Mouse (Mus musculus): Measurements from ENCODE around the gene Cldnd2. TPM values are rescaled to one million over a fixed set of nuclear protein-coding genes. Genes with fewer than 3 reads are reported as not detected.
A peak's percentile ranks its signal among the peaks of the same experiment; 100 is the strongest.

Cldnd2 gene
- total RNA-seq, 2 experiments from 2014 or later: not detected

DNA sequence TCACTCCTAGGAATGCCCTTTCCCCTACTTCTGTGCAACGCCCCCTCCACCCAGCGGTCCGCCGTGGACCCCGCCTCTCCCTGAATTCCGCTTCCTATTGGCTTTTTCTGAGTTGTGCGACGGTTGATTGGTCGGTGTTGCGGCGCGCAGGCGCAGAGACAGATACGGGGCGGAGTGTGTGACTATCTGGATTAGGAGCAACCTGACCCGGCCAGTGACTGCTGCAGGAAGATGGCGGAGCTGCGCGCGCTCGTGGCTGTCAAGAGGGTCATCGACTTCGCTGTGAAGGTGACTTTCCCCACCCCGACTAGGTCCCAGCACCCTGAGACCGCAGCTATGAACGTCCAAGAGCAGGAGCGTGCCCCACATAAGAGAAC lies 3.3 kb downstream of the Cldnd2 start, which contains the start of the genes Etfb and Gm45233:
Gene Etfb (plus strand): TSS at position 167 of the 377 bp plus-strand sequence.
Gene Gm45233 (plus strand): TSS at position 212 of the 377 bp plus-strand sequence.
- peak; percentile 83 for ATAC-seq (ENCODE audit: poor library complexity, severe bottlenecking)

DNA sequence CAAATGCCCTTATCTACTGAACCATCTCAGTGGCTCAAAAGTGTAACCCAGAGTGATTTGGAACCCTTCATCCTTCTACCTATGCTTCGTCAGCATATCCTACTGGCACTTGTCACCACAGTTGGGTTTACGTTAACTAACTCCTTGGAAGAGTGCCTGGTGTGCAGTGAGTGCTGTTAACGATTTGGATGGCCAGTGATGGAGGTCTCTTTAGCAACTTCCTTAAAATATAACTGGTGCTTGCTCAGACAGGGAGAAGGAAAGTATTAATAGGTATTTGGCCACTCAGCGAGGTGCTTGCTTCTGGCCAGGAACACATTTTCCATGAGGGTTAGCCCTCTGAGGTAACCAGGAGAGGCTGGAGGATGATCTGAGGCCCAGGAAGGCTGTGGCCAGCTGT lies 7.2 kb downstream of the Cldnd2 start:
- no peak for ATAC-seq (ENCODE audit: poor library complexity, severe bottlenecking)

DNA sequence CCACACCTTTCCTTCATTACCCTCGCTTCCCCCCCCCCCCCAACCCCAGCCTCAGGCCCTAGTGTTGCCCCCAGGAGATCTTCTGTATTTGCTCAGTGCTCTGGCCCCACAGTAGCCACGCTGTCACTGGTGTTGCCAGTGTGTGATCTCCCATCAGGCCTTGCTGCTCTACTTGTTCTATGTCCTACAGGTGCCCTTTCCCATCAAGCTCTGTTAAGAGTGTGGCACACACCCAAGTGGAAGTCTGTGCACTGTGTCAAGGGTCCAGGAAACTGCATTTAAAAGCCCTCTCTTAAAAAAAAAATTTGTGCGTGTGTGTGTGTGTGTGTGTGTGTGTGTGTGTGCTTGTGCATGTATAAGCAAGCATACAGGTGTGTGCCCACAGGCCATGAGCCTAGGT lies 7.7 kb downstream of the Cldnd2 start:
- ATAC-seq (ENCODE audit: poor library complexity, severe bottlenecking): no peak

DNA sequence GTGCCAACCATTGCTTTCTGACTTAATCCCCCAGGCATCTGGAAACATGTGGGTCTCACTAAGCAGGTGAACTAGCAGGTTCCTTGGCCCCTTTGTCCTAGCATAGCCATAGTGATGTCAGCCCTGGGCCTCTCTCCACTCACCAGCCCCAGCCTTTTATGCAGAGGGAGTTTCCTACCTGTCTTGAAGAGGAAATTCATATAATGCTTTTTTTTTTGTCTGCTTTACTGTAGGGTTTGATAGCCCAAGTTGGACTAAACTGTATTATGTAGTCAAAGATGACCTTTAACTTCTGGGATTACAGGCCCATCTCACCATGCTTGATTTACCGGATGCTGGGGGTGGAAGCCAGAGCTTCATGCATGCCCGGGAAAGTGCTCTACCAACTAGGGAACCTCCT lies 9.2 kb downstream of the Cldnd2 start:
- no peak for ATAC-seq (ENCODE audit: poor library complexity, severe bottlenecking)

DNA sequence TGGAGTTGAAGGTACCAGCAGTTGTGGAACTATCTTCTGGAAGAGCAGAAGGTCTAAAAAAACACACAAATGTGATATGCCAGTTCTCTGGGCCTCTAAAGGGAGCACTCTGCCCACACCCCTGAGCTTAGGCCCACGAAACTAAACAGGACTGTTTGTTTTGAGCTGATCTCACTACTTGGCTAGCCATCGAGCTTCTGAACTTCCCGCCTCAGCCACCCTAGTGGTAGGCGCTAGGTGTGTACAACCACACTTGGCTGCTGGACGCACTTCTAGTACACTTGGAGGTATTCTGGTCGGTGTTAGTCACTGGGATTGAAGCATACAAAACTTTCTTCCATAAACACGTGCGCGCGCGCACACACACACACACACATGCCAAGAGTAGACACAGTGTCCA lies 11.1 kb downstream of the Cldnd2 start:
- no peak for ATAC-seq (ENCODE audit: poor library complexity, severe bottlenecking)

DNA sequence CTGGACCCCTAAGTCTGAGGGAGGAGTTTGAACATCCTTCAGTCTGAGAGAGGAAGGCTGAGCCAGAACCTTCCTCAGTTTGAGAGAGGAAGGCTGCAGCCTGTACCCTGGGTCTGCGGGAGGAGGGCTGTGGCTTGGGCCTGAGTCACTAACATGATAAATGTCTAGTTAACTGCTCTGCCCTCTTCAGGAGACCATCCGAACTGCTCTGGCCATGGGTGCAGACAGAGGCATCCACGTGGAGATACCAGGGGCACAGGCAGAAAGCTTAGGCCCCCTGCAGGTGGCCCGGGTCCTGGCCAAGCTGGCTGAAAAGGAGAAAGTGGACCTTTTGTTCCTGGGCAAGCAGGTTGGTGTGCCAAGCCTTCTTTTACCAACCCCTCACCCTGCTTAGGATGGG lies 12.0 kb downstream of the Cldnd2 start:
- ATAC-seq (ENCODE audit: poor library complexity, severe bottlenecking): peak; percentile 93

DNA sequence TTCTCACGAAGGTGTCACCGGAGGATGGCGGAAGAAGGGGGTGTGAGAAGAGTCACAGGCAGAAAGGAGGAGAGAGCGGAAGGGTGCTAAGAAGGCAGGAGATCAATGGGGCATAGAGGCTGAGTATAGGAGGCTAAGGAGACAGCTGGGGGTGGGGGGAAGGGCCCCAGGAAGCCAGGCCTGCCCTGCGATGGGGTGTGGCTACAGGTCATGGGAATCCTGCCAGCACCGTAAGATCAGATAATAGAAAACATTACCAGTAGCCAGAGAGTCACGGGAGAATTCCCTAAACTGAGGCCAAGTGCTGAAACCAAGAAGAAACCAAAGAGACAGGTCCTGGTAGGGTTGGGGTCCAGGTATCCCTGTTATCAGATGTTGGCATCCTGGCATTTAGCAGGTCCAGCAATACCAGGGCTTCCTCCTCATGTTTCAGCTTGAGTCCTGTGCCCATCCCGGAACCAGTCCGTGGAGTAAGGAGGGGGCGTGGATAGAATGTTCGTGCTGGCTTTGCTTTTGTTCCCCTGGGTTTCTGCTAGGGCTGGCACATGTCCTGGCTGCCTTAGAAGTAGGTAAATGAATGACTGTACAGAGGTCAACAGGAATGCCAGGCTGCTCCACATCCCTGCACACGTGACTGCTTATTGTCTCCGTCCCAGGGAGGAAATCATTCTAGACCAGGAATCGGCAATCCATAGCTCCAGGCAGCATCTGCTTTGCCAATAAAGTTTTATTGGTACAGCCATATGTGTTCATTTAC lies 13.2 kb downstream of the Cldnd2 start:
- no peak for ATAC-seq (ENCODE audit: poor library complexity, severe bottlenecking)

DNA sequence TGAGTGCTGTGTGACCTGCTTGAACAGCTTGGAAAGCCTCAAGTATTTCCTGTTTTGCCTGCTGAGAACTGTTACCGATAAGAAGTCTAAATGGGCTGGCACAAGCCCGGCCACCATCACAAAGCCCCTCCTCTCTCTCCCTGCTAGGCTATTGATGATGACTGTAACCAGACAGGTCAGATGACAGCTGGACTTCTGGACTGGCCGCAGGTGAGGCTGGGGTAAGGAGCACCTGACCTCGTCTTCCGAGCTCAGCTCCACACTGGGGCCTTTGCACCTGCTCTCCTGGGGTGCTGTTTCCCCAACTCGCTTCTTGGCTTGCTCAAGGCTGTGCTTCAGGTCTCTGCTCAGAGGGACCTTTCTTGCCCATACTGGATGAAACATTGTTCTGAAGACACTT lies 13.8 kb downstream of the Cldnd2 start:
- no peak for ATAC-seq (ENCODE audit: poor library complexity, severe bottlenecking)

DNA sequence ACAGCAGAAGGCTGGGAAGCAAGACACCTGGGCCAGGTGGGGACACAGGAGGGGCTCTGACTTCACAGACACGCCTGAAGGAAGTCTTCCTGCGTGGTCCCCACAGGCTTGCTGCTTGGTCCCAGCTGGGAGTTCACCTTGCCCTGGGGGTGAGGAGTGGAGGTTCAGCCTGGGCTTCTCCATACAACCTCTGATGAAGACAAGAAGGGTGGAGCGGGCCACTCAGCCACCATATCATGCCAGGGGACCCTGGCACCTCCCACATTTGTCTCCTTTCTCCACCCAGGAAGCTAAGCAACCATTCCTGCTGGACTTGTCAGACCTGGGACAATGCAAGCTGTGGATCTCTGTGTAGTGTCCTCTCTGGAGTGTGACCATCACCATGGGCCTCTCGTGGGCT lies 22.3 kb downstream of the Cldnd2 start, which contains the start of gene Vsig10l:
Gene Vsig10l (plus strand): TSS at position 301 of the 400 bp plus-strand sequence.
- no peak for ATAC-seq (ENCODE audit: poor library complexity, severe bottlenecking)

DNA sequence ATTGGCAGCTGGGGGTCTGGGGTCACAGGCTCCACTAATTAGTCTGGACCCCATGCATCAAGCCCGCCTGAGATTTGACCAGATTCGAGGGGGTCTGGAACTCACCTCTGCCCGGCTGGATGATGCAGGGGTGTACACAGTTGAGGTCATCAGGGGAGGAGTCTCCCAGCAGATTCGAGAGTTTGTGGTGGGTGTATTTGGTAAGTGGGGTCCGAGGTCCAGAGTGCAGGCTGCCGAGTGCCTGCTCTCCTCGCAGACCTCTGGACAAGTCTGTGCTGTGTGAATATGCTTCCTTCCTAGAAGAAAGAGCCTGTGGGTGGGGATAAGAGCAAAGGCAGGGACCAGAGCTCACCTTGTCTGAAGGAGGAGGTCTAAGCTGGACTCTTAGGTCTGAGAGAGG lies 23.4 kb downstream of the Cldnd2 start:
- no peak for ATAC-seq (ENCODE audit: poor library complexity, severe bottlenecking)

DNA sequence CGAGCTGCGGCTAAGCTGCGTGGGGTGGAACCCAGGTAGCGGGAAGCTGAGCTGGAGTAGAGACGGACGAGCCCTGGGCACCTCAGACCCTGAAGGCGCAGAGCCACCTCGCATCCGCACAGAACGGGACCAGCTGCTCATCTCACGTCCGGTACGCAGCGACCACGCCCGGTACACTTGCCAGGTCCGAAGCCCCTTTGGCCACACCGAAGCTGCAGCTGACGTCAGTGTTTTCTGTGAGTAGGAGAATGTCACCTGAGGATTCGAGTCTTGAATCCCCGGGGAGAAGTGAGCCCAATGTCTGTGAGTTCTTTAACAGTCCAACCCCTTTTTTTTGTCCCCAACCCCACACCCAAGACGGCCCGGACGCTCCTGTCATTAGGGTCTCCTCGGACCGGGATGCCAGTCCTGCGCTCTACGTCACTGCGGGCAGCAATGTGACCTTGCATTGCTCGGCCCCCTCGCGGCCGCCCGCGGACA lies 24.3 kb downstream of the Cldnd2 start:
- no peak; the same call in 1 of the 2 replicates for ATAC-seq (ENCODE audit: poor library complexity, severe bottlenecking)

DNA sequence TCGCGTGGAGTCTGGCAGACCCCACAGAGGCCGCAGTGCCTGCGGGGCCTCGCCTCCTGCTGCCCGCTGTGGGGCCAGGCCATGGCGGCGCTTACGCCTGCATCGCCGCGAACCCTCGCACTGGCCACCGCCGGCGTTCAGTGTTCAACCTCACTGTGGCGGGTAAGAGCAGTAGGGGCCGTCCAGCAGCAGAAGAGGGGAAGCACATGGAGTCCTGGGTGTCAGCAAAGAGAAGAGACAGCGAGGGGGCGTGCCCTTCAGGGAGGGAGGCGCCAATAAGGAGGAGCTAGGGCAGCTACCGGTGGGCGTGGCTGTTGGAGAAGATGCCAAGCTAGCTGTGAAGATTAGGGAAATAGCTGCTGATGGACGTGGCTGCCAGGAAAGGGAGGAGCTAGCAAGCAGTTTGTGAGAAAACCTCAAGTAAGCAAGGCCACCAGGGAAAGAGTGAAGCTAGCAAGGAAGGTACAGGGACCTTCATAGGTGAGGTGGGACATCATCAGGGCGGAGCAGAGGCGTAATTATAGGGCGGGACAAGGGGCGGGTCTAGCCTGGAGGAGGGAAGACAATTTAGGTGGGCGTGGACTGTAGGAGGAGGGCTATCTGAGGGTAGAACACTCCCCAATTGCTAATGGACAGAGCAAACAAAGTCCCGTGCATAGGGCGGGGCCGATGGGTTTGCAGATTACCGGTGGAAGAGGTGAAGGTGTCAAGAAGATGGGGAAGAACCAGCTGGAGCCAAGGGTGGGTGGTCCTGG lies 24.9 kb downstream of the Cldnd2 start:
- ATAC-seq (ENCODE audit: poor library complexity, severe bottlenecking): peak; percentile 81

DNA sequence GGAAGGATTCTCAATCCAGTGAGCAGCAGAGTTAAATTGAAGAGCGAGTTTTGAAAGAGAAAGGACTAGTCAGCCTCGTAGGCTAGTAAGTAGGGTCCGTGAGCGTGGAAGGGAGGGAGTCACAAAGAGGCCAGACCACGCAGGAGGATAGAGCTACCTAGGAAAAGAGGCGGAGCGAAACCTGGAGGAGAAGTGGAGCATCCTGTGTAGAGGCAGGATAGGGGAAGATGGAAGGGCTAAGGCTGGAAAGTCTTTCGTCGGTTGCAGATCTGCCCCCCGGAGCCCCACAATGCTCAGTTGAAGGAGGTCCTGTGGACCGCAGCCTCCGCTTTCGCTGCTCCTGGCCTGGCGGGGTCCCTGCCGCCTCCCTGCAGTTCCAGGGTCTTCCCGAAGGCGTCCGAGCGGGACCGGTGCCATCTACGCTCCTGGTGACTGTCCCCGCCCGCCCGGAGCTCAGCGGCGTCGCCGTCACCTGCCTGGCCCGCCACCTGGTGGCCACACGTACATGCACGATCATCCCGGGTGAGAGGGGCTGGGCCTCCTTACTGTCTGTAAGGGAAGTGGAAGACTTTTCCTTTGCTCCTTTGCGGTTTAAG lies 25.6 kb downstream of the Cldnd2 start:
- ATAC-seq (ENCODE audit: poor library complexity, severe bottlenecking): peak; percentile 70

DNA sequence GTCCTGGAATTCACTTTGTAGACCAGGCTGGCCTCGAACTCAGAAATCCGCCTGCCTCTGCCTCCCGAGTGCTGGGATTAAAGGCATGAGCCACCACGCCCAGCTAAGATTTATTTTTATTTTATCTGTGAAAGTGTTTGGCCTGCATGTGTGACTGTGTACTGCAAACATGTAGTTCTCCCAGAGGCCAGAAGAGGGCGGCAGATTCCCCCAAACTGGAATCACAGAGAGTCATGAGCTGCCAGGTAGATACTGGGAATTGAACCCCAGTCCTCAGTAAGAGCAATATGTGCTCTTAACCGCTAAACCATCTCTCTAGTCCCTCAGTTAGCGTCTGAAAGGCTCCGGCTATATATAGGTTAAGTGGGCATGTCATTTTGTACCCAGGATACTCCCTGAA lies 29.8 kb downstream of the Cldnd2 start:
- no peak for ATAC-seq (ENCODE audit: poor library complexity, severe bottlenecking)

DNA sequence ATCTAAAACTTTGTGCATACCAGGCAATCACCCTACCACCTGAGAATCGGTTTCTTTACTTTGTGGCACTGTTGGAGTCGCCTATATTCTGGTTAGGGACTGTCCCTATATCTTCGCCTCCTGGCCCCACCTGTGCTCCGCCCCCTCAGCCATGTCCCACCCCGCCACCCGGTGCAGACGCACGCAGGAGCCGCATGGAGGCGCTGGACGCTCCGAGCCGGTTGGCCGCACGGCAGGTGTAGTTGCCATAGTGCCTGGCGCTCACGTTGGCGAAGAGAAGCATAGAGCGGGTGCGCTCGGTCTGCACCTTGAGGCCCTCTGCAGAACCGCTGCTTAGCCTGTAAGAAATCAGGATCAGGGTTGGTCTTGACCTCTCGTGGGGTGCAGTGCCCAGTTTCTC lies 35.1 kb downstream of the Cldnd2 start:
- ATAC-seq (ENCODE audit: poor library complexity, severe bottlenecking): peak; percentile 70

DNA sequence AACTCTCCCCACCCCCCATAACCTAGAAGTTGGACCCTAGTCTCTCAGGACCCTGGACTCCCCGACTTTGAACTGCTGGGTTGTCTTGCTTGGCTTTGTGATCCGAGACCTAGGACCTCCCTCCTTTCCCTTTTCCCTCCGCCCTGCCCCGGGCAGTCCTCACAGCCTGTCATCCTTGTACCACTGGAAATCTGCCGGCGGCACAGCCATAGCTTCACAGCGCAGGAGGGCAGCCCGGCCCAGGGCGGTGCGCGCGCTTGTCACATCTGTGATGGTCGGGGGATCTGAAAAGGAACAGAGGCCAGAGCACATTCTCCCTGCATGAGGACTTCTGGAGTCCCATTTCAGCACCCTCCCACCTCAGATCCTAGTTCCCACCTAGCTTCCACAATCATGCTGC lies 35.8 kb downstream of the Cldnd2 start:
- no peak for ATAC-seq (ENCODE audit: poor library complexity, severe bottlenecking)

DNA sequence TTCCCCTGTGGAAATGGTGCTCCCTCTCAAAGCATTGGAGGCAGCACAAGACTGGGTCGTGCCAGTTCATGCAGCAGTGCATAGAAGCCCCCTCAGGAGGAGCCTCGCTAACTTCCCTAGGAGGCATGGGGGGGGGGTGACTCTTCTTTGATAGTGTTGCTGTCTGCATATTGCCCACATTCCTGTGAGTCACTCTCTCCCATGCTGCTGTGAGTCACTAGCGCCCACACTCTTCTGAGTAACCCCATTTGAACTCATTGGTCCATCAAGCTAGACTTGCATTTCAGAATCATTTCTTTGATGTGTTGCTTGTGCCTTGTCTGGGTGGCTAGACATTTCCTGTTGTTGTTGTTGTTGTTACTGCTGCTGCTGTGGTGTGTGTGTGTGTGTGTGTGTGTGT lies 40.6 kb downstream of the Cldnd2 start:
- no peak for ATAC-seq (ENCODE audit: poor library complexity, severe bottlenecking)

DNA sequence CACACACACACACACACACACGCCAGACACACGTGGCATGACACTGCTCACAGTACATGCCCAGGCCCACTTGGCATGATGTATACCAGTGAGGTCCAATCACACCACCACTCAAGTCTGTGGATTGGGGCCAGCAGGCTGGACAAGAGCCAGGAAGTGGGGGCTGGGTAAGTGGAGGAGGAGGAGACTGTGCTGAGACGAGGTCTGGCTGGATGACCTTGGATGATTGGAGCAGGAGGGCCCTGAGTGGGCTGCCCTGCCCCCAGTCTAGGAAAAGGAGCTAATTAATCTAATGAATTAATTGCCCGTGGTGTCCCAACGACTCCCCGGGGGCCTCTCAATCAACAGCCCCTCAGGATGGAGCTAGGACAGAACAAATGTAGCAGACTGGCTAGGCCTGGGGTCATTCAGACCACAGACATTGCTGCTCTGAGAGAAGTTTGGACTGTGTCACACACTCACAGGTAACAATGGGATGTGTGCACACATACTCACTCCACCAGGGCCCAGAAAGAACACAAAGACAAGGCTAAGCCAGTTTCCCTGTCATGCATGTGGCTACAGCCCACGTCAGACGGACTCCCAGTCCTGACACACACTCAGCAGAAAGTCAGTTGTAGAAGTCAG lies 41.6 kb downstream of the Cldnd2 start:
- no peak for ATAC-seq (ENCODE audit: poor library complexity, severe bottlenecking)

DNA sequence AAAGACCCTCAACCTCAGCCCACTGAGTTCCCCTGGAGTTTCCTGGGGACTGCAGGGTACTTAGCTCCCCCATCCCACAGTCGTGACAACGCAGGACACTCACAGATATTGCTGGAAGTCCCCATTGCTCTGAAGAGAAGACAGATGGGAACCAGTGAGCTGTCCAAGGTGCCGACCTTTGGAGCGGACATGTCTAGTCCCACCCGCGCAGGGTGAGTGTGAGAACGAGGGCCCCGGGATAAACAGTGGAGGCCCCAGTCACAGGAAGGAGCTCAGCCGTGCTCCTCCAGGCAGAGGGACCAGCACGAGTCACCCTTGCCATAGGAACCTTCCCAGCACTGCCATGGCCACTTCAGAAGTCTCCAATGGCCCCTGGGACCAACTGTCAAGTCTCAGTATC lies 42.7 kb downstream of the Cldnd2 start:
- ATAC-seq (ENCODE audit: poor library complexity, severe bottlenecking): no peak

DNA sequence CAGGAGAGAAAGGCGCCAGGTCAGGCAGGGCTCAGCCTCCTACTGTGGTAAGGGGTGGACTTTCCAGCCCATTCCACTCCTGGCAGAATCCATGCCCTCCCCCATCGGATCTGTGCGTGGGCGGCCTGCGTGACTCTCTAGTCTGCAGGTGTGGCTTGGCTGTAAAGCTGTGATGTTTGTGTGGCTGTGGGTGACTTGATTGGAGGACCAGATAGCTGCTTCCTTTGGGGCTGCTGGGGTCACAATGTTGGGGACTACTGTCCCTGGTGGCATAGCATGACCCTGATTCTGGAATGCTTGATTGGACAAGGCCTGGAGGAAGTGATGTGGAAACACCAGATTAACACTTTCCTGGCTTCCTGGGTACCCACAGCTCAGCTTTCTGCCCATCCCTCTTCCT lies 48.1 kb downstream of the Cldnd2 start:
- no peak for ATAC-seq (ENCODE audit: poor library complexity, severe bottlenecking)

DNA sequence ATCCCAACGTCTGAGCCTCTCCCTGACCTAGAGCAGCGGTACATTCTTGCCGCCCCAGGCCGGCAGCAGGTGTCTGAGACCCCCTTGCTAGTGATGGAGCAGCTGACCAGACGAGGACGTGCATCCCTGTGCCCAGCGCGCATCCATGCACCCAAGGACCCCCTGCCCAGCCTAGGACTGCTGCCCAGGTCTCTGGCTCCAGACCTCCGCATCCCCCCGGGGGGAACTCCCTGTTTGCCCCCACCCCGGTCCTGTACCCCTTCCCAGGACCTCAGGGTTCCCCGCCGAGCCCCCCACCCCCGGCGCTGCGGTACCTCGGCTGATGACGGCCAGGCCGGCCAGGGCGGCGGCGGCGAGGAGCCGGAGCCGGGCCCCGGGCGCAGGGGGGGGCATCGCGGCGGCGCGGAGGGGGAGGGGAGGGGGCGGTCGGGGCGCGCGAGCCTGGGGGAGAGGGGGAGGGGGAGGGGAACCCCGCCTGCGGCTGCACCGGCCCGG lies 49.1 kb downstream of the Cldnd2 start, which contains the start of gene Iglon5:
Gene Iglon5 (minus strand): TSS at position 445 of the 495 bp plus-strand sequence.
- no peak for ATAC-seq (ENCODE audit: poor library complexity, severe bottlenecking)
